Mouse (Mus musculus): ENCODE measurements at regions not wholly inside any gene's neighbourhood (a gene's known extent, or its start where the extent isn't known, plus 50 kb on each side); places are given as distances from the start of the nearest gene placed in this dataset.

- DNase-seq = no peak
These were observed 131.1 kb upstream of the Reg3g start for GRCm38 (mm10) chr6:78599751-78600150.

DNA sequence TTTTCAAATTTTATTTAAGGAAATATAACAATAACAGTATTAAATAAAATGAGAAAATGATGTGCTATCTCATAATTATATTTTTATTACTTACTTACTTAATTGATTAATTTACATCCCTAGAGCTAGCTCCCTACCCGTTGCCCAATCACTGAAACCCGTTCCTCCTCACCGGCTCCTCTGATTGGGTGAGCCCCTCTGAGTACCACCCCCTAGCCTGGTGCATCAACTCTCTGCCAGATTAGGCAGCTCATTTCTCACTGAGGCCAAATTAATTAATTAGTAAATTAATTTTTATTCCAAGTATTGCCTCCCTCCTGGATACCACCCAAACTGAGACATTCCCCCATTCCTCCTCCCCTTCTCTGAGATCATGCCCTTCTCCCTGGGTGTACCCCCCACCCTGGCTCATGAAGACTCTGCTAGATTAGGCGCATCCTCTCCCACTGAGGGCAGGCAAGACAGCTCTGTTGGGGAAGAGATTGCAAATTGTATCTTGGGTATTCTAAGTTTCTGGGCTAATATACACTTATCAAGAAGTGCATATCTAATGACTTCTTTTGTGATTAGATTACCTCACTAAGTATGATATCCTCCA lies 101.4 kb upstream of the Reg3g start:
- DNase-seq = no peak

- no peak for DNase-seq
These were observed 84.5 kb upstream of the Reg3g start for GRCm38 (mm10) chr6:78553008-78553698.

DNA sequence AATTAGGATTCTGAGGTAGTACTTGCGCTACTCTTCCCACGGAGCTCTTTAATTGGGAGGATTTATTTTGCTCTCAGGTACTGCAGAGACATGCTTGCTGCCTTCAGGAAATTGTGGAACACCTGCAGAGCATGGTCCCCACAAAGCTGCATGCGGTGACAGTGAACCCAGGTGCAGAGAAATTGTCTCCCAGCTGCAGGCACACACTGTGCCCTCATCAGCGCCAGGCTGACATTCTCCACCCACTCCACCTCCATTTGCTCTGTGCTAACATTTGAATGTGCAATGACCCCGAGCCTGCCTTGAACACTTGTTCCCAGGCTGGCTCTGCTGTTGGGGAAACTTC lies 83.7 kb upstream of the Reg3g start:
- no peak for DNase-seq

DNA sequence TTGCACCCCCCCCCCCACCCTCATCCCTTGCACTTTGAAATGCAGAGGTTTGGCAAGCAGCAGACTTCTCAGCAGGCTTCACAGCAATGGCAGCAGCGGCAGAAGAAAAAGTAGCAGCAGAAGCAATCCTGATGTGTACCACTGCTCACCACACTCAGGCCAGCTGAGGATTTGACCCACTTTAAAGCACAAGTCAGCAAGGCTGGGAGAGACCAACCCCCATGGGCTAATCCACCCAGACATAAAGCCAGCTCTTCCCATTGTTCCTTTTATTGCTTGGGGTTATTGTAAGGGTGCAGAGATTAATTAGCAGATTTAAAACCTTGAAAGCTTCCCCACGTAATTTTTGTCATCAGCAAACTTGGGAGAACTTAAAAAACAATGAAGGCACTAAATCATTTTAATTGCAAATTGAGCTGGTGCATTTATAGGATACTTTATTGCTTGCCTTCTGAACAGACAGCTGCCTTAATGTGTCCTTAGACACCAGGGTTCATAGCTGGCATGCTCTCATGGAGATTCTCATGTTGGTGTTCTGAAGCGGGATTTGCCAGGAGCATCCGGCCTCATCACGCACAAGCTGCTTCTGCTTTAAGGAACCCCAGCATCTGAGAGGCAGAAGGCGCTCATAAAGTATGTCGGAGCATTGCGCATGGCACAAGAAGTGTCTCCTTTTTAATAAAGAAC lies 83.1 kb upstream of the Reg3g start:
- no peak for DNase-seq

GRCm38 (mm10) chr6:78548476-78548875 lies 79.8 kb upstream of the Reg3g start:
- no peak for DNase-seq

DNA sequence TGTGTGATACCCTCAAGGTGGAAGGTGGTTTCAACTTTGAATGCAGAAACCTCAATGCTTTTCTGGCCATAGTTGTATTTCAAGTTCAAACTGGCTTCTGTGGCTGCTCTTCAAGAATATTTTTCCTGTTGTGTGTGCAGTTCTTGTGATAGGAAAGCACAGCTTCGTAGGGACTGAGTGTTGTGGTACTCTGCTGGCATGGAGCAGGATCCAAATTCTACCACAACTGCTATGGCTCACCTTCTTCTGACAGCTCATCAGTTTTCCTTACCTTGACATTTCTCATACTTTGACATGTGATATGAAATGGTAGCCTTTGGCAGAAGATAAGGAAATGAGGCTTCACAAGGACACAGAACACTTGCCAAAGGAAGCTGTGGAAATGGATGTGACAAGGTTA lies 79.0 kb upstream of the Reg3g start:
- no peak for DNase-seq

GRCm38 (mm10) chr6:78544238-78544637 lies 75.6 kb upstream of the Reg3g start:
- DNase-seq = peak; percentile 29

DNA sequence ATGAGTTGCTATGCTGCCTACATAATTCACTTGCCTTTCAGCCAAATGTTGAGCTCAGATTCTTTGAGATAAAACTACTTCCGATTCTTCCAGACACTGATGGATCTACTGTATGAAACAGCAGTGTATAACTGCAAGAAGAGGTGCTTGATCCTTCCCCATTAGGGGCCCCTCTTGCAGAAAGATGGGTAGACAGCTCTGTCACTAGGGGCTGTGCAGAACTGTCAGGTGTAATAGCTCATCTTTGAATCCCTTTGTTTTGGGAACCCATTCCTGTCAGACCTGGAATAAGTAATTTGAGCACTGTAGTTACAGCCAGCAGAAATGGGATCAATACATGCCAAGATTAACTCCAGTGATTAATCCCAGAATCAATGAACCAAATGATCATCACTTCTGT lies 68.8 kb upstream of the Reg3g start:
- no peak for DNase-seq

GRCm38 (mm10) chr6:78526986-78527762 lies 58.5 kb upstream of the Reg3g start:
- DNase-seq = no peak

All from lung, postnatal 14 days (tissue).